ENCODE assay signal across 8 mouse cellular contexts in genomic region chr5:31295606-31296141, GRCm38 (mm10). TPM values are rescaled to one million over a fixed set of nuclear protein-coding genes. Genes with fewer than 3 reads are reported as not detected.
A peak's percentile ranks its signal among the peaks of the same experiment; 100 is the strongest.
DNase-seq lines count a peak whose midpoint lies in the region; ATAC-seq and TF ChIP-seq lines count a peak whose summit lies in the region.

Gene Fndc4, minus strand, starts transcription at chr5:31296080.

- peak within 1 kb of the TSS; percentile 94 for H3K4me2 ChIP-seq in forebrain, embryonic 13.5 days
- H3K4me2 ChIP-seq in hindbrain, postnatal 0 days (ENCODE audit: low read depth, low read length), result peak within 1 kb of the TSS; percentile 91
- H3K4me2 ChIP-seq in midbrain, postnatal 0 days (ENCODE audit: low read depth, low read length, poor library complexity, severe bottlenecking), result peak within 1 kb of the TSS; percentile 92

- ATAC-seq in forebrain, embryonic 13.5 days, result peak; percentile 82
- peak; percentile 79 for ATAC-seq in hindbrain, postnatal 0 days
- peak; percentile 71 for ATAC-seq in midbrain, postnatal 0 days (ENCODE audit: low FRiP score)

- peak; percentile 45 for DNase-seq in gastrocnemius, postnatal 14 days
- no peak for DNase-seq in gastrocnemius, adult 18-20 months (ENCODE audit: low spot score)
- DNase-seq in brain, embryonic 18.5 days (ENCODE audit: low read depth, low spot score), result peak; percentile 56
- peak; percentile 81 for DNase-seq in hindbrain, postnatal 0 days (ENCODE audit: low spot score)
- DNase-seq in limb, embryonic 10.5 days (ENCODE audit: low spot score), result peak; percentile 82
- DNase-seq in midbrain, postnatal 0 days (ENCODE audit: low spot score), result peak; percentile 78
- no peak for DNase-seq in adipocyte (ENCODE audit: low spot score)

- peaks cover 30% of the 10 kb centered on the region for H3K4me1 ChIP-seq in forebrain, embryonic 13.5 days
- H3K4me1 ChIP-seq in hindbrain, postnatal 0 days (ENCODE audit: insufficient read depth, low read length), result peaks cover 4% of the 10 kb centered on the region; the same call in 1 of the 2 replicates
- peaks cover 32% of the 10 kb centered on the region for H3K4me1 ChIP-seq in limb, embryonic 10.5 days
- H3K4me1 ChIP-seq in midbrain, postnatal 0 days (ENCODE audit: insufficient read depth, low read length), result peaks cover 11% of the 10 kb centered on the region; the same call in 1 of the 2 replicates

- no peaks in the 10 kb centered on the region for H3K9me3 ChIP-seq in forebrain, embryonic 13.5 days (replicated peaks)
- H3K9me3 ChIP-seq in hindbrain, postnatal 0 days (ENCODE audit: low read length), result no peaks in the 10 kb centered on the region
- H3K9me3 ChIP-seq in limb, embryonic 10.5 days (replicated peaks), result no peaks in the 10 kb centered on the region
- H3K9me3 ChIP-seq in midbrain, postnatal 0 days (ENCODE audit: low read length), result no peaks in the 10 kb centered on the region

- TF ChIP-seq CTCF in hindbrain, postnatal 0 days (IDR thresholded peaks at IDR 0.05; ENCODE audit: low read depth), result no peak
- no peak for TF ChIP-seq CTCF in midbrain, postnatal 0 days (IDR thresholded peaks at IDR 0.05)

- under 1% methylated on average over 34 of the region's 46 CpGs for WGBS in forebrain, embryonic 13.5 days
- 0% methylated on average over 37 of the region's 46 CpGs for WGBS in hindbrain, postnatal 0 days
- whole genome bisulfite sequencing in limb, embryonic 10.5 days, result under 1% methylated on average over 46 of the region's 46 CpGs
- 0% methylated on average over 38 of the region's 46 CpGs for WGBS in midbrain, postnatal 0 days

- H3K36me3 ChIP-seq in forebrain, embryonic 13.5 days (ENCODE audit: poor library complexity, severe bottlenecking), result peaks cover 13% of the 10 kb centered on the region
- peaks cover 17% of the 10 kb centered on the region; the same call in 1 of the 2 replicates for H3K36me3 ChIP-seq in hindbrain, postnatal 0 days (ENCODE audit: insufficient read depth, low read length)
- H3K36me3 ChIP-seq in limb, embryonic 10.5 days, result peaks cover 22% of the 10 kb centered on the region
- peaks cover 5% of the 10 kb centered on the region; the same call in 1 of the 2 replicates for H3K36me3 ChIP-seq in midbrain, postnatal 0 days (ENCODE audit: insufficient read depth, low read length)

- peak within 1 kb of the TSS; percentile 94 for H3K9ac ChIP-seq in forebrain, embryonic 13.5 days
- H3K9ac ChIP-seq in hindbrain, postnatal 0 days (replicated peaks; ENCODE audit: low read length), result peak within 1 kb of the TSS; percentile 95
- H3K9ac ChIP-seq in midbrain, postnatal 0 days (replicated peaks; ENCODE audit: low read length, poor library complexity, severe bottlenecking), result peak within 1 kb of the TSS; percentile 95

- H3K27me3 ChIP-seq in forebrain, embryonic 13.5 days, result no peaks in the 10 kb centered on the region
- no peaks in the 10 kb centered on the region for H3K27me3 ChIP-seq in hindbrain, postnatal 0 days (ENCODE audit: insufficient read depth, low read length)
- no peaks in the 10 kb centered on the region for H3K27me3 ChIP-seq in limb, embryonic 10.5 days (ENCODE audit: low read depth, poor library complexity, severe bottlenecking)
- H3K27me3 ChIP-seq in midbrain, postnatal 0 days (ENCODE audit: insufficient read depth, low read length), result no peaks in the 10 kb centered on the region

- intact Hi-C loops in gastrocnemius, postnatal 14 days (cut with DNase I; ENCODE audit: low total_unique reads), result no loop called here

- peak within 1 kb of the TSS; percentile 65 for H3K27ac ChIP-seq in forebrain, embryonic 13.5 days
- peak within 1 kb of the TSS; percentile 89 for H3K27ac ChIP-seq in hindbrain, postnatal 0 days
- peak within 1 kb of the TSS; percentile 89 for H3K27ac ChIP-seq in limb, embryonic 10.5 days
- peak within 1 kb of the TSS; percentile 82 for H3K27ac ChIP-seq in midbrain, postnatal 0 days (ENCODE audit: low read depth, low read length)

- peak within 1 kb of the TSS; percentile 78 for H3K4me3 ChIP-seq in forebrain, embryonic 13.5 days
- H3K4me3 ChIP-seq in hindbrain, postnatal 0 days (ENCODE audit: low read length), result peak within 1 kb of the TSS; percentile 85
- H3K4me3 ChIP-seq in limb, embryonic 10.5 days, result peak within 1 kb of the TSS; percentile 75
- H3K4me3 ChIP-seq in midbrain, postnatal 0 days (ENCODE audit: low read depth, low read length), result peak within 1 kb of the TSS; percentile 93

RNA-seq across cellular contexts. Expression of gene Fndc4, which starts in this region (rescaled TPM):
- total RNA-seq in gastrocnemius, postnatal 14 days (2021), result 1 to 10 TPM; 3.5 to 4.9 TPM
- total RNA-seq in gastrocnemius, adult 18-20 months (2021), result 1 to 10 TPM; 1.5 to 1.6 TPM
- 62.1 and 66.7 TPM in 2 replicates for polyA plus RNA-seq in forebrain, embryonic 13.5 days (2015; fragmentation: Nextera tagmentation; extraction: Ambion mirVana)
- total RNA-seq in hindbrain, postnatal 0 days (2014; rRNA removed), result 184 and 187 TPM in 2 replicates
- polyA plus RNA-seq in hindbrain, postnatal 0 days (2015; fragmentation: Nextera tagmentation; extraction: Ambion mirVana), result 122 TPM in 2 replicates
- 69.0 and 70.6 TPM in 2 replicates for polyA plus RNA-seq in limb, embryonic 10.5 days (2016; fragmentation: Nextera tagmentation; extraction: Ambion mirVana)
- total RNA-seq in midbrain, postnatal 0 days (2014; rRNA removed), result 155 and 188 TPM in 2 replicates
- polyA plus RNA-seq in midbrain, postnatal 0 days (2015; fragmentation: Nextera tagmentation; extraction: Ambion mirVana), result 103 and 118 TPM in 2 replicates

Comparison
In these comparisons a context has a peak if more than half of its experiments do, and no peak if none do; other contexts are left out.
1. RNA of gene Fndc4 (total RNA-seq): 155 to 188 TPM in midbrain, postnatal 0 days and 184 to 187 TPM in hindbrain, postnatal 0 days; 3.5 to 4.9 TPM in gastrocnemius, postnatal 14 days and 1.5 to 1.6 TPM in gastrocnemius, adult 18-20 months; every median in the first group is over 10 times any median in the second.
2. DNase-seq: peak in gastrocnemius, postnatal 14 days (single experiment), brain, embryonic 18.5 days (single experiment), hindbrain, postnatal 0 days (single experiment), limb, embryonic 10.5 days (single experiment) and midbrain, postnatal 0 days (single experiment); none in gastrocnemius, adult 18-20 months (single experiment) and adipocyte (single experiment).
3. Peak in every context shown above with its lines, with median percentiles within 50 percentile points of each other: ATAC-seq, H3K27ac ChIP-seq, H3K4me2 ChIP-seq, H3K4me3 ChIP-seq and H3K9ac ChIP-seq.